Mouse (Mus musculus): ENCODE measurements around the gene Foxe1. TPM values are rescaled to one million over a fixed set of nuclear protein-coding genes. Genes with fewer than 3 reads are reported as not detected.

Foxe1 gene
- total and polyA plus RNA-seq, 3 experiments = 0.04 TPM; not detected in 2

DNA sequence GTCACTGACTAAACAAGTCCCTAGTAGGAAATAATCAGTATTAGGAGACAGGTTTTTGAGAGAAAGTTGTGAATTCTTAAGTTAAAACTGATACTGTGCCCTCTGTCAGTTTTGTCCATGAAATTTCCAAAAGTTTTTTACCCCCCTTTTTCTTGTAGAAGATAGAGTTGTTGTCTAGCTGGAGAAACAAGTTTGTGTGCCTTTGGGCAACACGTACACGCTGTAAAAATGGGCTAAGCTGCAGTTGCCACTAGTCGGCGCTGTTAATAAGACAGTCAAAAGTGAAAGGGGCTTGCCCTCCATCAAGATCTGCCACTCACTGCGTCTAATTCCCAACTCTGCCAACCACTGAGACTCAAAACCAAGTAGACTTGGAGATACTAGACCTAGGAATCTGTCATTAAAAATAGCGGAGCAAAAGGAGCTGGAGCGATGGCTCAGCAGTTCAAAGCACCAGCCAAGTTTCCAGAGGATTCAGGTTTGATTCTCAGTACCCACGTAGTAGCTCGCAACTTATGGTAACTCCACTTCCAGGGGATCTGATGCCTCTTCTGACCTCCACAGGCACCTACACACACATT, 47.1 kb downstream of the Foxe1 start (continued):
- no peak for TF ChIP-seq TAL1 (IDR thresholded peaks at IDR 0.05; ENCODE audit: low read length)
- TF ChIP-seq ZMIZ1 (IDR thresholded peaks at IDR 0.05; ENCODE audit: low read depth, low read length) = peak; percentile 80
- TF ChIP-seq NRF1 (IDR thresholded peaks at IDR 0.05; ENCODE audit: insufficient read depth, low read depth, low read length, poor library complexity, severe bottlenecking) = no peak
- TF ChIP-seq ELF1 (IDR thresholded peaks at IDR 0.05; ENCODE audit: low read depth, low read length) = no peak
- no peak for TF ChIP-seq CHD1 (IDR thresholded peaks at IDR 0.05; ENCODE audit: low read depth, low read length)
- TF ChIP-seq MAFK (IDR thresholded peaks at IDR 0.05; ENCODE audit: borderline replicate concordance, low read depth, low read length) = no peak
- 0 out of 4 replicates have a peak, but pooled peaks of 1 of the 2 experiments have one; percentile 5 for TF ChIP-seq EP300 (IDR thresholded peaks at IDR 0.05; ENCODE audit: low read depth in 1 of 2, low read length in 2 of 2)
- peak; percentile 64 for TF ChIP-seq ZC3H11A (IDR thresholded peaks at IDR 0.05; ENCODE audit: low read depth, low read length)
- TF ChIP-seq NELFE (IDR thresholded peaks at IDR 0.05; ENCODE audit: low read depth, low read length) = peak; percentile 60

DNA sequence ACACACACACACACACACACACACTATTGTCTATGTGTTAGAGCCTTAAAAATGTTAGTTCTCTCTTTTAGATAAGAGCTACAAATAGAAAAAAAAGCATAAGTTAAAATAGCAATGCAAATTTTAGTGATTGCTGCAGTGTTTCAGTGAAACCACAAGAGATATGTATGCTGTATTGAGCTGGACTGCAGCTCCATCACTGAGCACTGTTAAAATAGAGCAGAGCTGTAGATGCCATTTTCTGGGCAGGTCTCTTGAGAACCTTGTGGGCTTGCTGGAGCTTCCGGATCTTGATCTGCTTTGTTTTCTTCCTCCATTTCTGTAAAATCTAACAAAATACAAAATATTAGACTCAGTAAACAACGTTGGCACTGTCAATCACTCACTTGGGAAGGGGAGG, 51.0 kb downstream of the Foxe1 start:
- TF ChIP-seq RCOR1 (IDR thresholded peaks at IDR 0.05; ENCODE audit: low read depth, low read length) (no peak), CTCF (IDR thresholded peaks at IDR 0.05 in 2 of 3, conservative IDR thresholded peaks at IDR 0.05 in 1 of 3; ENCODE audit: control insufficient read depth in 1 of 3, insufficient read depth in 1 of 3, low read depth in 2 of 3, low read length in 3 of 3, poor library complexity in 1 of 3, severe bottlenecking in 1 of 3) (no peak), MXI1 (IDR thresholded peaks at IDR 0.05; ENCODE audit: low read depth, low read length) (no peak), MEF2A (IDR thresholded peaks at IDR 0.05; ENCODE audit: extremely low read depth, insufficient replicate concordance, low read depth, low read length, poor library complexity, severe bottlenecking) (peak; percentile 48; the same call in 1 of the 2 replicates)
- no peak overlapping the region for H3K4me3 ChIP-seq (ENCODE audit: control insufficient read depth in 1 of 2, insufficient read depth in 1 of 2, low read depth in 2 of 2, low read length in 2 of 2)
- H3K4me1 ChIP-seq (ENCODE audit: control insufficient read depth in 1 of 2, insufficient read depth in 2 of 2, low read length in 2 of 2) = peaks cover 6 to 12% of the 10 kb centered on the region in 2 experiments; a peak in 3 of 4 replicates
- DNase-seq (ENCODE audit: low read depth, low spot score) = no peak
- no peak overlapping the region for H3K27ac ChIP-seq (ENCODE audit: control insufficient read depth, low read depth, low read length)
- peaks cover 3% of the 10 kb centered on the region; the same call in 1 of the 2 replicates for H3K79me2 ChIP-seq (ENCODE audit: control insufficient read depth, insufficient read depth, low read length, poor library complexity)
- H3K36me3 ChIP-seq (ENCODE audit: control insufficient read depth in 1 of 2, insufficient read depth in 2 of 2, low read length in 2 of 2) = peaks cover 0 to 2% of the 10 kb centered on the region in 2 experiments; a peak in 3 of 4 replicates
- no peak overlapping the region for H3K9ac ChIP-seq (ENCODE audit: control insufficient read depth, low read depth, low read length, poor library complexity, severe bottlenecking)
- no peaks in the 10 kb centered on the region for H3K27me3 ChIP-seq (ENCODE audit: control insufficient read depth in 1 of 2, insufficient read depth in 2 of 2, low read length in 2 of 2)
- H3K9me3 ChIP-seq (replicated peaks; ENCODE audit: insufficient read depth, low read length) = no peaks in the 10 kb centered on the region

DNA sequence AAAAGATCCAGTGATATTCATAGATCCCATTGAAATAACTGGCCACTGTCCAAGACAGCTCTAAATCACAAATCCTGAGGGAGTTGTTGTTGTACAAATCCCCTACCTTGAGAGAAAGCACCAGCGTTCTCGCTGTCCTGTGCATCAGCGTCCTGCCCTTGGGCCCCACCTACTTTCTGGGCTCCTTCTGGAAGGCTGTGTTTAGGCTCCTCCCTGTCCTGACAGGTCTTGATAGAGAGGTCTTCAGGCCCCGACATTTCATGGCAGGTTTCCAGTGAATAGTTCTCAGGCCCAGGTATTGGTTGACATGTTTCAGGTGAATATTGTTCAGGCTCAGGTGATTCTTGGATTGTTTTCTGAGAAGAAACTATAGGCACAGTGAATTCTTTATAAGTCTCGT, 52.3 kb downstream of the Foxe1 start:
- Histone ChIP-seq H3K79me2 (ENCODE audit: control insufficient read depth, insufficient read depth, low read length, poor library complexity) (no peaks in the 10 kb centered on the region; the same call in 1 of the 2 replicates), H3K4me1 (ENCODE audit: control insufficient read depth in 1 of 2, insufficient read depth in 2 of 2, low read length in 2 of 2) (peaks cover 6 to 11% of the 10 kb centered on the region in 2 experiments; a peak in 3 of 4 replicates), H3K9me3 (replicated peaks; ENCODE audit: insufficient read depth, low read length) (no peaks in the 10 kb centered on the region), H3K4me3 (ENCODE audit: control insufficient read depth in 1 of 2, insufficient read depth in 1 of 2, low read depth in 2 of 2, low read length in 2 of 2) (no peak overlapping the region), H3K27me3 (ENCODE audit: control insufficient read depth in 1 of 2, insufficient read depth in 2 of 2, low read length in 2 of 2) (no peaks in the 10 kb centered on the region), H3K27ac (ENCODE audit: control insufficient read depth, low read depth, low read length) (no peak overlapping the region), H3K36me3 (ENCODE audit: control insufficient read depth in 1 of 2, insufficient read depth in 2 of 2, low read length in 2 of 2) (peaks cover 0 to 2% of the 10 kb centered on the region in 2 experiments; a peak in 3 of 4 replicates), H3K9ac (ENCODE audit: control insufficient read depth, low read depth, low read length, poor library complexity, severe bottlenecking) (no peak overlapping the region)
- TF ChIP-seq E2F4 (IDR thresholded peaks at IDR 0.05; ENCODE audit: borderline replicate concordance, low read depth, low read length) (no peak), NELFE (IDR thresholded peaks at IDR 0.05; ENCODE audit: low read depth, low read length) (no peak), ETS1 (IDR thresholded peaks at IDR 0.05; ENCODE audit: low read depth, low read length) (no peak), TCF12 (IDR thresholded peaks at IDR 0.05; ENCODE audit: low read depth, low read length) (no peak), HCFC1 (IDR thresholded peaks at IDR 0.05; ENCODE audit: low read depth, low read length) (no peak), BHLHE40 (IDR thresholded peaks at IDR 0.05; ENCODE audit: borderline replicate concordance, low read depth, low read length) (no peak), UBTF (IDR thresholded peaks at IDR 0.05; ENCODE audit: borderline replicate concordance, insufficient read depth, low read depth, low read length) (no peak), POLR2A (IDR thresholded peaks at IDR 0.05; ENCODE audit: control insufficient read depth in 1 of 2, insufficient read depth in 1 of 2, low read depth in 1 of 2, low read length in 2 of 2, poor library complexity in 1 of 2) (no peak), ELF1 (IDR thresholded peaks at IDR 0.05; ENCODE audit: low read depth, low read length) (no peak), RAD21 (IDR thresholded peaks at IDR 0.05; ENCODE audit: low read depth, low read length) (no peak)
- no peak for DNase-seq (ENCODE audit: low read depth, low spot score)

Measured in MEL (cell line).